Mouse (Mus musculus): ENCODE measurements around the gene Ldhc. TPM values are rescaled to one million over a fixed set of nuclear protein-coding genes. Genes with fewer than 3 reads are reported as not detected.

Ldhc gene
- polyA plus RNA-seq, 1 experiment from 2014 or later = not detected

DNA sequence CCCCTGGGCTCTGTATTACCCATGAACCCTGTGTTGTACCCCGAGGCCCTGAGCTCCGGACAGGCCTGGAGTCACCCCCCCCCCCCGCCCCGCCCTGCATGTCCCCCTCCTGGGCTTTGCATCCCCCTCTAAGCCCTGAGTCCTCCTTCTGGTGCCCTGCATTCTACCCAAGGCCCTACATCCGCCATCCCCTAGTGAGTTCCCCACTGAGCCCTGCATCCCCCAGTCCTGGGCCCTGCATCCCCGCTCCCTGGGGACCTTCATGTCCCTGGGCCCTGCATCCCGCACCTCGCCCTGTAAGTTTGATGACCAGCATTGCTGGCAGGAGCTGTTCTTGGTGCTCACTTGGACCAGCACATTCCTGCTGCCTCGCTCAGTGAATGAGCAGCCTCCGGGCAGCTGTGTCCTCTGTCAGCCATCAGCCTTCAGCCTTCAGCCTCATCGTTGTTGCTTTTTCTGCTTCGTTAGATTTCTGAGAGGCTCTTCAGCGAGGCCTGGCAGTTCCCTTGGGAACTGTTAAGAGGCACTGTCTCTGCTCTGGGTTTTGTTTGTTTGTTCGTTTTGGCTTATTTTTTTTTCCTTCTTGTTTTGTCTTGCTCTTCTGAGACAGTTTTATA lies 25.9 kb upstream of the Ldhc start:
- no peak overlapping the region for H3K4me3 ChIP-seq (replicated peaks)
- H3K9me3 ChIP-seq = no peaks in the 10 kb centered on the region
- H3K27ac ChIP-seq = no peak overlapping the region
- no peaks in the 10 kb centered on the region for H3K36me3 ChIP-seq
- no peaks in the 10 kb centered on the region for H3K27me3 ChIP-seq (replicated peaks)
- no peak for ATAC-seq
- peaks cover 28% of the 10 kb centered on the region for H3K4me1 ChIP-seq (replicated peaks)
- H3K9ac ChIP-seq = no peak overlapping the region
- H3K4me2 ChIP-seq (replicated peaks) = no peak overlapping the region
- 59% methylated on average over 14 of the region's 14 CpGs for WGBS

DNA sequence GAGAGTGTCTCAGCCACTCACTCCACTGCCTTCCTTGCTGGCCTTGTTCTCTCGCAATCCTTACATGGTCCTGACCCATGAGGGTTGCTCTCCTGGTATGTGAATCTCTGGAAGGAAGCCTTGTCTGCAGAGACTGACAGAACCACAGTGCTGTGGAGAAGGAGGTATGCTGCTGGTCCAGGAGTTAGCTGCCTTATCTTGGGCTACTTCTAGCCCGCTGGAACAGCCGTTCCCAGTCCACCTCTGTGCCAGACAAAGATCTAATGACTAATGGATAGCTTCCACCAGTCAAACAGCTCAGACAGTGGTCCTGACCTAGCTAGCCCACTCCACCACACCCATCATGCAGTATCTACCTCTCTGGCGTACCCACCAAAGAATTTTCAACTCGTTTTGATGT lies 24.6 kb upstream of the Ldhc start:
- no peak for ATAC-seq
- Histone ChIP-seq H3K4me1 (replicated peaks) (peaks cover 30% of the 10 kb centered on the region), H3K27ac (no peak overlapping the region), H3K4me3 (replicated peaks) (no peak overlapping the region), H3K36me3 (no peaks in the 10 kb centered on the region), H3K9me3 (no peaks in the 10 kb centered on the region), H3K9ac (no peak overlapping the region), H3K27me3 (replicated peaks) (no peaks in the 10 kb centered on the region), H3K4me2 (replicated peaks) (no peak overlapping the region)
- WGBS = 76% methylated on average over 5 of the region's 5 CpGs

DNA sequence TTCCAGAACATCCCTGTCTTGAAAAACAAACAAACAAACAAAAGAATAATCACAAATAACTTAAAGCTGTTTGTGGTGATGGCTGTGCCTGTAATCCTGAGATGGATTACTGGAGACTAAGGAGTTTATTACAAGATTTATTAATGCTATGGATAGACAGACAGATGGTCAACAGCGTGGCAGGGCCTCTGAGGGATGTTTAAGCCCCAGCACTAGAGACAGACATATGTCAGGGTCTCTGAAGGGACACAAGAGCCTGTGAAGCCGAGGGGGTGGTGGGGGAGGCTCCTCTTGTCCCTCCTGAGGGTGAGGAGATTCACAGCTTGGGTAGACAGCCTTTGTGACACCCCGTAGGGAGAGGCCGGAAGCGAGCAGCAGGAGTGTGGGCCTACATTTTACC lies 23.9 kb upstream of the Ldhc start:
- Histone ChIP-seq H3K4me2 (replicated peaks) (no peak overlapping the region), H3K9ac (no peak overlapping the region), H3K27ac (no peak overlapping the region), H3K27me3 (replicated peaks) (no peaks in the 10 kb centered on the region), H3K4me1 (replicated peaks) (peaks cover 36% of the 10 kb centered on the region), H3K9me3 (no peaks in the 10 kb centered on the region), H3K36me3 (no peaks in the 10 kb centered on the region), H3K4me3 (replicated peaks) (no peak overlapping the region)
- no peak for ATAC-seq
- WGBS = 59% methylated on average over 5 of the region's 5 CpGs

DNA sequence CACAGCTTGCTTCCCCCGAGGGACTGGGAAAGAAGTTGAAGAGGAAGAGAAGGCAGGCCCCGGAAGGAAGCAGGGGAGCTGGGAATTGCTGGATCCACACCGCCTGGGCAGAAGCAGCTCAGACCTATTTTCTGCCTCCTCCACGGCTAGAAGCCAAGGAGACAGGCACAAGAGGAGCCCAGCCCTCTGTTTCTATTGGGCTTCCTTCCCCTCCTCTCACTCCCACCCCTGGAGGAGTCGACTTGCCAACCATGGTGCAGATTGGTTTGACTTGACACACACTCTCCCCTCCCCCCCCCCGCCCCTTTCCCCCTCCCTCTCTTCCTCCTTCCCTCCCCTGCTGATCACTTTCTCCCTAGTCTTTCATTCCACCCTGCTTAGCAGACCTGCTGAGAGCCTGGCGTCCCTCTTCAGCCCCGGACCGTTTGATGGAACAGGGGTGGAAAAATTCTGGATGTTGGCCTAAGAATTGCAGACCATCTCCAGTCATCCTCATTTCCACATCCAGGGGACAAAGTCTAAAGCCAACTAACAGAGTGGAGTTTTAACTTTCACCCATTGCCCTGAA lies 22.8 kb upstream of the Ldhc start:
- H3K36me3 ChIP-seq = no peaks in the 10 kb centered on the region
- no peaks in the 10 kb centered on the region for H3K27me3 ChIP-seq (replicated peaks)
- H3K4me2 ChIP-seq (replicated peaks) = peak overlapping the region; percentile 45
- no peak for ATAC-seq
- WGBS = 8% methylated on average over 9 of the region's 9 CpGs
- peak overlapping the region; percentile 88 for H3K27ac ChIP-seq
- no peak overlapping the region for H3K9ac ChIP-seq
- H3K4me1 ChIP-seq (replicated peaks) = peaks cover 36% of the 10 kb centered on the region
- no peaks in the 10 kb centered on the region for H3K9me3 ChIP-seq
- no peak overlapping the region for H3K4me3 ChIP-seq (replicated peaks)

DNA sequence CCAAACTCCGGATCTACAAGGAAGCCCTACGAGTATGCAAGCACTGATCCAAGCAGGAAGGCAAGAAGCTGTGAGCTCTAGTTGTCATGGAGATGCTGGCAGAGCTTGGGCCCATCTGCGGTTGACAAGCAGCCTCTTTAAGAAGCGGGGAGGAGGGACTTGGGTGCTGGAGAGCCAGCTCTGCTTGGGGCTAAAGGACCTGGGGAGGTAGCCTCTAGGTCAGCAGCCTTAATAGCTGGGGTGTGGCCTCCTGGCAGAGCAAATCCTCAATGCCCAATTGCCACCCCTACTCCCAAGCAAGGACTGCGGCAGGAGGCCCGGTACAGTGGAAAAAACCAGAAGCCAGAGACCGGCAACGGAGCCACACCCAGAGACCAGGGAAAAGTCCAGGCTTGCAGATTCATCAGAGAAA lies 22.1 kb upstream of the Ldhc start:
- peaks cover 36% of the 10 kb centered on the region for H3K4me1 ChIP-seq (replicated peaks)
- H3K9ac ChIP-seq = no peak overlapping the region; the same call in 1 of the 2 replicates

DNA sequence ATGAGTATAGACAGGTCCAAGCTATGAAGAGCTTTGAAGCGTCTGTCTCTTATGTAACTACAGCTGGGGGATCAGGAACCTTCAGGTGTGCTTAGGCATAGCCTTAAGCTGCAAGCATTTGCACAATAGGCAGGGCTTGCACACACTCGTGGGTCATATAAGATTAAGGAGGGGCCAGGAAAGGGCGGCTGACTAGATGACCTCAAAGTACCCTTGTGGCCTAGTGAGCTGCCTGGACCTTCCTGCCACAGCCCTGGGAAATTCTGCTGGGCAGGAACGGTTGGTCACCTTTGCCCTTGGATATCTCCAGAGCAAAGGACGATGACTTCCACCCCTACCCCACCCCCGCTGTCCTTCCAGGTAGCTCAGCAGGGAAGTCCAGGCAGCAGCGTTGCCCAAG lies 21.6 kb upstream of the Ldhc start:
- WGBS = 29% methylated on average over 7 of the region's 7 CpGs
- no peak overlapping the region for H3K4me3 ChIP-seq (replicated peaks)
- ATAC-seq = peak; percentile 67
- peak overlapping the region; percentile 88 for H3K27ac ChIP-seq
- H3K9me3 ChIP-seq = no peaks in the 10 kb centered on the region
- no peak overlapping the region for H3K9ac ChIP-seq
- peaks cover 36% of the 10 kb centered on the region for H3K4me1 ChIP-seq (replicated peaks)
- H3K27me3 ChIP-seq (replicated peaks) = no peaks in the 10 kb centered on the region
- H3K36me3 ChIP-seq = no peaks in the 10 kb centered on the region
- peak overlapping the region; percentile 45 for H3K4me2 ChIP-seq (replicated peaks)

More for the DNA sequence above, 22.1 kb upstream of the Ldhc start:
- Histone ChIP-seq H3K4me2 (replicated peaks) (peak overlapping the region; percentile 45), H3K27me3 (replicated peaks) (no peaks in the 10 kb centered on the region), H3K4me3 (replicated peaks) (no peak overlapping the region), H3K9me3 (no peaks in the 10 kb centered on the region), H3K27ac (peak overlapping the region; percentile 88), H3K36me3 (no peaks in the 10 kb centered on the region)
- WGBS = 5% methylated on average over 8 of the region's 8 CpGs
- peak; percentile 69 for ATAC-seq

DNA sequence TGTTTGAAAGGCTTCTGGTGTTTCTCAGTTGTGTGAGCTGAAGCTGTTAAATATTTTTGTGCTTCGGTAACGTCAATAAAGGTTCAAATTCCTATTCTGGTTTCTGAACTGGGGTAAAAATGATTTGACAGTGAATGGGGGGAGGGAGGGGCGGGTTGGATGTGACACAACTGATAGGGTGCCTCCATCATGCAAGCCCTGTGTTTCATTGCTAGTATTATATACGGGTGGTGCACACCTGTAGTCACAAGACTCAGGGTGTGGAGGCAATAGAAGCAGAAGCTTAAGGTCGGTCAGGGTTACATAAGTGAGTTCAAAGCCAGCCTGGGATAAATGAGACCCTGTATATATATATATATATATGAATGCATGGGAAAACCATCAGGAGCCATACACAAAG lies 21.1 kb upstream of the Ldhc start:
- H3K4me1 ChIP-seq (replicated peaks) = peaks cover 39% of the 10 kb centered on the region

DNA sequence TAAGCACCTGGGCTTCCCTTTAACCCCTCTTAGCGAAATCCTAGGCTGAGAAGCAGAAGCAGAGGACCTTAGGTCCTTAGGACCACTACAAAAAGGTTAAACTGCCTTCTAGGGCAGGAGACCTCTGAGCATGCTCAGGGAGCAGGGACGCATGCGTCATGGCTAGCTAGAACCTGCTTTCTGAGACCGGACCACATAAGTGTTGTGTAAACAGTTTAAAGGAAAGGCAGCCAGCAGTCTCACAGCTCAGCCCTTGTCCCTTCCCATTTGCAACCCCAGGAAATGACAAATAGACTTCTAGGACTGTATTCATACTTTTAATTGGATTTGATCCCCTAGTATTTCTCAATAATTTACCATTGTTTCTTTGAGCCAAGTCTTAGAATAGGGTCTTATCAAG lies 20.7 kb upstream of the Ldhc start:
- no peak for ATAC-seq
- Histone ChIP-seq H3K36me3 (no peaks in the 10 kb centered on the region), H3K27me3 (replicated peaks) (no peaks in the 10 kb centered on the region), H3K4me3 (replicated peaks) (no peak overlapping the region), H3K9ac (no peak overlapping the region), H3K4me1 (replicated peaks) (peaks cover 43% of the 10 kb centered on the region), H3K27ac (peak overlapping the region; percentile 88), H3K4me2 (replicated peaks) (no peak overlapping the region), H3K9me3 (no peaks in the 10 kb centered on the region)
- 40% methylated on average over 4 of the region's 4 CpGs for WGBS

More for the DNA sequence above, 21.1 kb upstream of the Ldhc start:
- Histone ChIP-seq H3K27ac (peak overlapping the region; percentile 88), H3K4me2 (replicated peaks) (peak overlapping the region; percentile 45; the same call in 1 of the 2 replicates), H3K4me3 (replicated peaks) (no peak overlapping the region), H3K9me3 (no peaks in the 10 kb centered on the region), H3K36me3 (no peaks in the 10 kb centered on the region), H3K9ac (no peak overlapping the region), H3K27me3 (replicated peaks) (no peaks in the 10 kb centered on the region)
- peak; percentile 42 for ATAC-seq
- WGBS = 59% methylated on average over 5 of the region's 5 CpGs

DNA sequence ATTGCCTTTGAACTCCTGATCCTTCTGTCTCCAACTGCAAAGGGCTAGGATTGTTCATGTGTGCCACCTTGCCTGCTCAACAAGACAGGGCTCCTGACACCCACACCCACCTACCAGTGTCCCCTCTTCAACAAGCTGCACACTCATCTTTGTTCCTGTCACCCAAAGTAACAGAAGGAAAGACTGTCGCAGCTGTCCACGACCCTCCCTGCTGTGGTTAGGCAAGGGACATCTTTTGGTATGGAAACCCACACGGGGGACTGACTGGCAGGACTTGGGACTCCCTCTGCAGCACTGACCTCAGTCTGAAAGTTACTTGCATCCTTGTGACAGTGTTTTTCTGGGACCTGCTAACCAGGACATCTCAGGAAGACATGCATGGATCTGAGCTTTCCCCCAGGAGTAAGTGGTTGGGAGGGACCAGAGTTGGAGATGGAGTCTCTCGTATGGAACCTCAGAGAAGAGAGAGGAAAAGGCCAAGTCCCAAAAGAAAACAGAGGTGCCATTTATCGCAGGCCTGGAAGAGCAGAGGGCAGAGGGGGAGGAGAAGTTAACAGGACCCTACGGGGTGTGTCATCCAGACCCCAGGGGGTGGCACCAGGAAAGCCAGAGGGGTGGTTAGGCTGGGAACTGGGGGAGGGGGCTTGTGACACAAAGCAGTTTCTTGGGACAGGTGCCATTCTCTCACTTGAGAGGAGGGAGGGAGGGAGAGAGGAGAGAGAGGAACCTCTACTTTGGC lies 20.0 kb upstream of the Ldhc start, which contains the start of gene Ldha:
Ldha (plus strand) TSS at position 689 of the 739 bp plus-strand sequence.
- WGBS = 35% methylated on average over 6 of the region's 6 CpGs
- no peak within 1 kb of the TSS for H3K4me2 ChIP-seq (replicated peaks)
- no peaks in the 10 kb centered on the region for H3K36me3 ChIP-seq
- no peaks in the 10 kb centered on the region for H3K27me3 ChIP-seq (replicated peaks)
- peaks cover 43% of the 10 kb centered on the region for H3K4me1 ChIP-seq (replicated peaks)
- H3K9me3 ChIP-seq = no peaks in the 10 kb centered on the region
- ATAC-seq = no peak
- H3K4me3 ChIP-seq (replicated peaks) = no peak within 1 kb of the TSS
- H3K9ac ChIP-seq = no peak within 1 kb of the TSS
- peak within 1 kb of the TSS; percentile 88 for H3K27ac ChIP-seq

DNA sequence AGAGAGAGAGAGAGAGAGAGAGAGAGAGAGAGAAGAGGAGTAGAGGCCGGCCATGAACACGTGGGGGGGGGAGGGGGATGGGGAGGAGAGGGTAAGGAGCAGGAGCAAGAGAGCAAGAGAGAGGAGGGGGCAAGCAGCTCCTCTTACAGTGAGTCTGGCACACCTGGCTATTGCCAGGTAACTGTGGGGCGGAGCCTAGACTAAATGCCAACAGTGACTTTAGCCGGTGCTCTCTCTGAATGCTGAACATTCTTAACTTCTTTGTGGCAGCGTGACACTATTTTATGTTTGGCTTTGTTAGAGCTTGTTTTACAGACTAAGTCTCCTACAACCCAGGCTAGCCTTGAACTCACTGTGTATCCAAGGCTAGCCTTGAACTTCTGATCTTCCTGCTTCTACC lies 18.7 kb upstream of the Ldhc start:
- Histone ChIP-seq H3K27ac (no peak overlapping the region), H3K27me3 (replicated peaks) (no peaks in the 10 kb centered on the region), H3K36me3 (no peaks in the 10 kb centered on the region), H3K4me2 (replicated peaks) (no peak overlapping the region), H3K9me3 (no peaks in the 10 kb centered on the region), H3K4me3 (replicated peaks) (no peak overlapping the region), H3K4me1 (replicated peaks) (peaks cover 47% of the 10 kb centered on the region), H3K9ac (no peak overlapping the region)
- ATAC-seq = no peak
- 36% methylated on average over 5 of the region's 5 CpGs for WGBS

DNA sequence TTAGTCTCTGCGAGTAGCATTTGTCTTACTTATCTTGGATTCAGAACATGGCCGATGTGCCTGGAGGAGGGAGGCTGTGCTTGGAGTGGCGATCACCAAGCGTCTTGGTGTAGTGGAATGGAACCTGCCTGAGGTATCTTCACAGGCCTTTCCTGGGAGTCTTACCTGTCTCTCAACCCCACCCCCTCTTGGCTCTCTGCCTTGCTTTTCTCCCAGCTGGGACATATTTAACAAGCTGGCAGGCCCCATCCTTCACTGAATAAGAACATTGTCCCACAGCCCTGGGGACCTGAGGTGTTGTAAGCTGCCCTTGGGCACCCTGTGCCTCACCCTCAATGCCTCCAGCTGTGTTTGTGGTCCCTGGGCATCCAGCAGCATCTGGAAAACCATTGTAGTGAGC lies 17.4 kb upstream of the Ldhc start:
- Histone ChIP-seq H3K4me2 (replicated peaks) (no peak overlapping the region), H3K9me3 (no peaks in the 10 kb centered on the region), H3K27ac (no peak overlapping the region), H3K4me3 (replicated peaks) (no peak overlapping the region), H3K27me3 (replicated peaks) (no peaks in the 10 kb centered on the region), H3K36me3 (peaks cover 2% of the 10 kb centered on the region; the same call in 1 of the 2 replicates), H3K9ac (no peak overlapping the region), H3K4me1 (replicated peaks) (peaks cover 38% of the 10 kb centered on the region)
- ATAC-seq = no peak
- WGBS = 90% methylated on average over 4 of the region's 4 CpGs

DNA sequence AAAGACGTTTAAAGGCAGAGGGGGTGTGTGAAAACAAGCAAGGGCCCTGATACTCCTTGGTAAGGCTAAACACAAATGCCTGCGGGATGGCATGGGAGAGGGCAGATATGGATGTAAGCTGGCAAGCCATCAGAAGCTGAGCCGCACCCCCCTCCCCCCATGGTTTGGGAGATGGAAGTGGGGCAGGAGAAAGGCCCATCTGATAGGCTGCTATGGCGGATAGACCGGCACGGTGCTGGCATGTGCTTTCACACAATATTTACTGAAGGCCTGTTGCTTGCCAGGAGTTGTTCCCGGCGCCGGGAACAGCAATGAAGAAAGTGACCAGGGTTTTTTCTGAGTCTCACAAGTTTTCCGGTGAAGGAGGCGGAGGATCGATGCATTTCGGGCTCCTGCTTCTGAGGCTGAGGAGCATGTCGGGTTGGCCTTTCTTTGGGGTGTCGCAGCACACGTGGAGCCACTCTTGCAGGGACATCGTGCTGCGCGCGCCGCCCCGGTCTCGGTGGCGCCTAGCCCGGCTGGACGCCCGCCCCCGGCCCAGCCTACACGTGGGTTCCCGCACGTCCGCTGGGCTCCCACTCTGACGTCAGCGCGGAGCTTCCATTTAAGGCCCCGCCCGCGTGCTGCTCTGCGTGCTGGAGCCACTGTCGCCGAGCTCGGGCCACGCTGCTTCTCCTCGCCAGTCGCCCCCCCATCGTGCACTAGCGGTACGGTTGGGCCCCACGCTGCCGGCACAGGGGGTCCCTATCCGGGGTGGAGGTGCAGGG lies 15.6 kb upstream of the Ldhc start:
- Histone ChIP-seq H3K27me3 (replicated peaks) (no peaks in the 10 kb centered on the region), H3K36me3 (peaks cover 16% of the 10 kb centered on the region), H3K27ac (peak overlapping the region; percentile 90), H3K9me3 (no peaks in the 10 kb centered on the region), H3K4me1 (replicated peaks) (peaks cover 23% of the 10 kb centered on the region), H3K9ac (peak overlapping the region; percentile 82), H3K4me2 (replicated peaks) (peak overlapping the region; percentile 83), H3K4me3 (replicated peaks) (peak overlapping the region; percentile 69)
- ATAC-seq = peak; percentile 92
- WGBS = under 1% methylated on average over 51 of the region's 51 CpGs

All from intestine, embryonic 15.5 days (tissue).